Mouse (Mus musculus) myocyte (in vitro differentiated cells): ENCODE results near the gene Catip.

Source experiments
- CEBPB ChIP-seq: IDR thresholded peaks from 2 replicates; pipeline ENCODE4 v1.6.1; 2011; ENCODE audit warnings: mild to moderate bottlenecking, moderate library complexity; ENCODE audit not compliant: poor library complexity, insufficient read depth, severe bottlenecking
- E2F4 ChIP-seq: IDR thresholded peaks from one replicate; pipeline ENCODE4 v1.6.1; 2011; ENCODE audit warnings: mild to moderate bottlenecking, control low read depth, moderate library complexity; ENCODE audit not compliant: insufficient read depth
- MAX ChIP-seq: IDR thresholded peaks from one replicate; pipeline ENCODE4 v1.6.1; 2011; ENCODE audit warnings: low read depth, mild to moderate bottlenecking, control low read depth
- MYOD1 ChIP-seq, 3 experiments: IDR thresholded peaks; one replicate each; pipeline ENCODE4 v1.6.1; 2011; ENCODE audit warnings: control low read depth in 2 of 3, low read depth in 2 of 3, mild to moderate bottlenecking in 2 of 3, moderate library complexity in 1 of 3; ENCODE audit not compliant: insufficient read length in 2 of 3, control insufficient read depth in 1 of 3
- POLR2A ChIP-seq: IDR thresholded peaks from one replicate; pipeline ENCODE4 v1.6.1; 2011; ENCODE audit warnings: low read depth, mild to moderate bottlenecking, control low read depth, moderate library complexity; ENCODE audit not compliant: insufficient read length
- POLR2AphosphoS2 ChIP-seq: IDR thresholded peaks from one replicate; pipeline ENCODE4 v1.6.1; 2011; ENCODE audit warnings: low read depth, control low read depth; ENCODE audit not compliant: insufficient read length
- REST ChIP-seq: IDR thresholded peaks from one replicate; pipeline ENCODE4 v1.6.1; 2011; ENCODE audit warnings: mild to moderate bottlenecking, control low read depth, moderate library complexity; ENCODE audit not compliant: insufficient read depth, insufficient read length
- SRF ChIP-seq: IDR thresholded peaks from one replicate; pipeline ENCODE4 v1.6.1; 2011; ENCODE audit warnings: low read depth; ENCODE audit not compliant: control insufficient read depth, insufficient read length
- TCF12 ChIP-seq: IDR thresholded peaks from one replicate; pipeline ENCODE4 v1.6.1; 2011; ENCODE audit warnings: mild to moderate bottlenecking, control low read depth; ENCODE audit not compliant: poor library complexity, insufficient read depth, severe bottlenecking
- USF1 ChIP-seq: IDR thresholded peaks from one replicate; pipeline ENCODE4 v1.6.1; 2011; ENCODE audit warnings: low read depth, mild to moderate bottlenecking, control low read depth, moderate library complexity

DNA sequence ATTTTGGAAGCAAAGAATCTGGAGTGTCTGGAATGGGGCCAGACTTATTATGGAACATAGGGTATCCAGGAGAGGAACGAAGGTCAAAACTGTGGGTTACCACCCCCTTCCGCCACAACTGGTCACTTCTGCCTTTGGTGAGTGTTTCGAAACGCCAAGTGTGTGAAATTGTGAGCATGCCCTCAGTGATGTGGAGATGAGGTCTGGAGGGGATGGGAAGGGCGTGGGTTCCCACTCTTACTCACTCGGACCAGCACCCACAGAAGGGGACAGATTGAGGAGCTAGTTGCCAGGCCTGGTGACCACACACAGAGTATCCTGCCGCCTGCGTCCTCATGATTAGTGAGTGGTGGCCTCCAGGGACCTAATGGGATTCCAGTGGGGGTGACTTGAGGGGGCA is 13.1 kb downstream of the Catip start, which contains the start of gene Slc11a1:
- TF ChIP-seq TCF12 = no peak
- TF ChIP-seq POLR2A = no peak
- no peak for TF ChIP-seq MAX
- no peak for TF ChIP-seq SRF
- no peak for TF ChIP-seq USF1
- no peak for TF ChIP-seq CEBPB
- TF ChIP-seq POLR2AphosphoS2 = no peak
- TF ChIP-seq E2F4 = no peak
- no peak for TF ChIP-seq MYOD1 (IDR thresholded peaks at IDR 0.05; ENCODE audit: control insufficient read depth in 1 of 3, insufficient read length in 2 of 3, low read depth in 2 of 3)
- TF ChIP-seq REST = no peak
